Mouse (Mus musculus) liver, postnatal 0 days (tissue): ENCODE measurements around the gene Gm9887. TPM values are rescaled to one million over a fixed set of nuclear protein-coding genes. Genes with fewer than 3 reads are reported as not detected.
A peak's percentile ranks its signal among the peaks of the same experiment; 100 is the strongest.

Experiments used
- ATAC-seq: fragments of 200-750 bp; cut with Nextera tagmentation; 2 replicates; pipeline ENCODE4 v1.8.0; 2017; ENCODE audit warnings: mild to moderate bottlenecking, moderate library complexity
- DNase-seq: peaks from one replicate; pipeline ENCODE4 v3.0.0-alpha.2; 2016
- H3K27ac ChIP-seq: fragments of 300-500 bp; sonication (generic); 2 replicates; pipeline ENCODE4 v1.5.1; 2014; ENCODE audit warnings: antibody characterized with exemption, moderate library complexity, mild to moderate bottlenecking, low read depth
- H3K27me3 ChIP-seq: fragments of 300-500 bp; sonication (generic); 2 replicates; pipeline ENCODE4 v1.6.1; 2014; ENCODE audit warnings: low read length, control low read depth, mixed read lengths; ENCODE audit not compliant: insufficient read depth
- H3K36me3 ChIP-seq: fragments of 300-500 bp; sonication (generic); replicated peaks from 2 replicates; pipeline ENCODE4 v1.6.1; 2014; ENCODE audit warnings: mild to moderate bottlenecking, control low read depth, low read length, moderate library complexity, mixed read lengths; ENCODE audit not compliant: insufficient read depth
- H3K4me1 ChIP-seq: fragments of 300-500 bp; sonication (generic); 2 replicates; pipeline ENCODE4 v1.6.1; 2014; ENCODE audit warnings: antibody characterized with exemption, mild to moderate bottlenecking, control low read depth; ENCODE audit not compliant: insufficient read depth
- H3K4me2 ChIP-seq: fragments of 300-500 bp; sonication (generic); 2 replicates; pipeline ENCODE4 v1.6.1; 2014; ENCODE audit warnings: low read depth, mild to moderate bottlenecking, low read length, moderate library complexity, mixed read lengths
- H3K4me3 ChIP-seq: fragments of 300-500 bp; sonication (generic); 2 replicates; pipeline ENCODE4 v1.5.1; 2014; ENCODE audit warnings: low read depth, low read length
- H3K9ac ChIP-seq: fragments of 300-500 bp; sonication (generic); replicated peaks from 2 replicates; pipeline ENCODE4 v1.6.1; 2014; ENCODE audit warnings: mild to moderate bottlenecking, moderate library complexity
- H3K9me3 ChIP-seq: fragments of 300-500 bp; sonication (generic); 2 replicates; pipeline ENCODE4 v1.6.1; 2016; ENCODE audit warnings: mild to moderate bottlenecking, control low read depth, low read length, mixed read lengths
- CTCF ChIP-seq: sonication (generic); IDR thresholded peaks from 2 replicates; pipeline ENCODE4 v1.5.1; 2016; ENCODE audit warnings: antibody characterized with exemption, low read depth
- EP300 ChIP-seq: IDR thresholded peaks from 2 replicates; pipeline ENCODE4 v1.6.1; 2016; ENCODE audit warnings: antibody characterized with exemption, low read depth, mild to moderate bottlenecking
- WGBS: fragments of 180-500 bp; shearing (Covaris S2); extraction: QIAGEN DNeasy Blood & Tissue Kit; methylation state at CpG from one replicate; pipeline ENCODE4 v1.1.7; 2014; ENCODE audit not compliant: insufficient replicate concordance; 5-methylcytosine and 5-hydroxymethylcytosine counted together
- polyA plus RNA-seq: library from polyadenylated mRNA; unstranded; fragments of >200 nt; fragmentation: Nextera tagmentation; extraction: Ambion mirVana; gene quantifications from 2 replicates; pipeline ENCODE4 v1.2.1, GENCODE M21; 2015

The Gm9887 gene
- polyA plus RNA-seq, 1 experiment from 2014 or later: 1.00 TPM

DNA sequence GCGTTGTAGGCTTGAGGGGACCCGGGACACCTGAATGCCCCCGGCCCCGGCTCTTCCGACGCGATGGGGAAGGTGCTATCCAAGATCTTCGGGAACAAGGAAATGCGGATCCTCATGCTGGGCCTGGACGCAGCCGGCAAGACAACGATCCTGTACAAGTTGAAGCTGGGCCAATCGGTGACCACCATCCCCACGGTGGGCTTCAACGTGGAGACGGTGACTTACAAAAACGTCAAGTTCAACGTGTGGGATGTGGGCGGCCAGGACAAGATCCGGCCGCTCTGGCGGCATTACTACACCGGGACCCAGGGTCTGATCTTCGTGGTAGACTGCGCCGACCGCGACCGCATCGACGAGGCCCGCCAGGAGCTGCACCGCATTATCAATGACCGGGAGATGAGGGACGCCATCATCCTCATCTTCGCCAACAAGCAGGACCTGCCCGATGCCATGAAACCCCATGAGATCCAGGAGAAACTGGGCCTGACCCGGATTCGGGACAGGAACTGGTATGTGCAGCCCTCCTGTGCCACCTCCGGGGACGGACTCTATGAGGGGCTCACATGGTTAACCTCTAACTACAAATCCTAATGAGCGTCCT is 573 bp upstream of the Gm9887 start:
- peaks cover 14% of the 10 kb centered on the region for H3K4me1 ChIP-seq
- no peaks in the 10 kb centered on the region for H3K9me3 ChIP-seq
- H3K27me3 ChIP-seq: no peaks in the 10 kb centered on the region
- TF ChIP-seq CTCF (0 out of 2 replicates have a peak, but pooled peaks have one; percentile 3), EP300 (no peak)
- H3K4me2 ChIP-seq: peak overlapping the region; percentile 93
- DNase-seq (peak; percentile 49), ATAC-seq (no peak)
- peak overlapping the region; percentile 100 for H3K27ac ChIP-seq
- no peaks in the 10 kb centered on the region for H3K36me3 ChIP-seq
- H3K4me3 ChIP-seq: peak overlapping the region; percentile 100
- WGBS: 0% methylated on average over 42 of the region's 42 CpGs
- peak overlapping the region; percentile 99 for H3K9ac ChIP-seq

- under 1% methylated on average over 24 of the region's 24 CpGs for WGBS
- Histone ChIP-seq H3K4me2 (peak overlapping the region; percentile 93), H3K9ac (peak overlapping the region; percentile 99), H3K9me3 (no peaks in the 10 kb centered on the region), H3K27me3 (no peaks in the 10 kb centered on the region), H3K27ac (peak overlapping the region; percentile 100), H3K36me3 (no peaks in the 10 kb centered on the region), H3K4me3 (peak overlapping the region; percentile 100), H3K4me1 (peaks cover 14% of the 10 kb centered on the region)
- ATAC-seq (peak; percentile 50), DNase-seq (no peak)
- TF ChIP-seq CTCF (peak; percentile 56), EP300 (no peak)
These were observed 821 bp downstream of the Gm9887 start for GRCm38 (mm10) chr12:69371421-69371853.

- ATAC-seq: no peak
- no peak for DNase-seq
- Histone ChIP-seq H3K9ac (peak overlapping the region; percentile 99), H3K27me3 (no peaks in the 10 kb centered on the region), H3K4me2 (peak overlapping the region; percentile 93), H3K4me1 (peaks cover 11% of the 10 kb centered on the region), H3K4me3 (peak overlapping the region; percentile 100), H3K9me3 (no peaks in the 10 kb centered on the region), H3K36me3 (no peaks in the 10 kb centered on the region), H3K27ac (peak overlapping the region; percentile 100)
- 8% methylated on average over 7 of the region's 7 CpGs for WGBS
- TF ChIP-seq EP300: no peak
- no peak for TF ChIP-seq CTCF
These were observed 1.3 kb downstream of the Gm9887 start for GRCm38 (mm10) chr12:69370936-69371335.

- Histone ChIP-seq H3K9me3 (no peaks in the 10 kb centered on the region), H3K4me3 (no peak overlapping the region), H3K27ac (peak overlapping the region; percentile 80), H3K4me2 (no peak overlapping the region), H3K4me1 (peaks cover 16% of the 10 kb centered on the region), H3K27me3 (no peaks in the 10 kb centered on the region), H3K36me3 (no peaks in the 10 kb centered on the region), H3K9ac (no peak overlapping the region)
- peak; percentile 26 for ATAC-seq
- WGBS: 52% methylated on average over 2 of the region's 2 CpGs
- TF ChIP-seq EP300 (no peak), CTCF (no peak)
- DNase-seq: no peak
These were observed 4.7 kb downstream of the Gm9887 start for GRCm38 (mm10) chr12:69367557-69367956.

GRCm38 (mm10) chr12:69366424-69366823 is 5.8 kb downstream of the Gm9887 start:
- no peaks in the 10 kb centered on the region for H3K36me3 ChIP-seq
- TF ChIP-seq EP300 (no peak), CTCF (peak; percentile 50)
- H3K9me3 ChIP-seq: no peaks in the 10 kb centered on the region
- no peak overlapping the region for H3K4me2 ChIP-seq
- H3K27ac ChIP-seq: peak overlapping the region; percentile 18; the same call in 1 of the 2 replicates
- H3K27me3 ChIP-seq: no peaks in the 10 kb centered on the region
- H3K9ac ChIP-seq: no peak overlapping the region
- peaks cover 22% of the 10 kb centered on the region for H3K4me1 ChIP-seq
- no peak for DNase-seq
- ATAC-seq: no peak
- no peak overlapping the region for H3K4me3 ChIP-seq

DNA sequence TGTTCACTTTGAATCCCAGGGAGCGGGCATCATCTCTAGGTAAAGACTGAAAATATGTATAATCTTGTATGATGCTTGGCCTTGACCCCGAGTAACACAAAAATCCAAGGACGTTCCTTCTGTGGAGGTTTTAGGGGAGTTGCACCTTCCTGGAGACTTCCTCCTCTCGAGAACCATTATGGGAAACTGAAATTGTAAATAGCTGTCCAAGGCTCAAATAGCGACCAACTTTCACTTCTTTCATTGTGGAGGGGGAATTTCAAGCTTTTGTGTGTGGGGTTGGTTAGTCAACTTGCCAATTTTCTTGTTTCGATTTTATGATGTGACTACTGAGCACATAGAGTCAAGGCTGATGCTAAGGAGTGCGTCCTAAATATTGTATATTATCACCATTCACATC is 6.5 kb downstream of the Gm9887 start:
- H3K9ac ChIP-seq: no peak overlapping the region
- ATAC-seq: no peak
- no peak overlapping the region for H3K4me3 ChIP-seq
- peaks cover 20% of the 10 kb centered on the region for H3K4me1 ChIP-seq
- H3K27ac ChIP-seq: no peak overlapping the region
- no peak overlapping the region for H3K4me2 ChIP-seq
- TF ChIP-seq EP300 (no peak), CTCF (no peak)
- DNase-seq: no peak
- H3K27me3 ChIP-seq: no peaks in the 10 kb centered on the region
- 78% methylated on average over 7 of the region's 7 CpGs for WGBS
- H3K9me3 ChIP-seq: no peaks in the 10 kb centered on the region
- no peaks in the 10 kb centered on the region for H3K36me3 ChIP-seq
